Mouse (Mus musculus) olfactory bulb, adult 2 months (tissue): ENCODE data around the gene Ccdc158.

Source experiments
- CTCF ChIP-seq: fragments of 200-500 bp; IDR thresholded peaks from 2 replicates; pipeline ENCODE4 v1.5.1; 2012; ENCODE audit warnings: low read depth, mild to moderate bottlenecking, low read length, moderate library complexity; ENCODE audit not compliant: insufficient read depth
- POLR2A ChIP-seq: fragments of 200-500 bp; IDR thresholded peaks from 2 replicates; pipeline ENCODE4 v1.6.1; 2012; ENCODE audit warnings: mild to moderate bottlenecking, low read depth, low read length, moderate library complexity; ENCODE audit not compliant: insufficient read depth

DNA sequence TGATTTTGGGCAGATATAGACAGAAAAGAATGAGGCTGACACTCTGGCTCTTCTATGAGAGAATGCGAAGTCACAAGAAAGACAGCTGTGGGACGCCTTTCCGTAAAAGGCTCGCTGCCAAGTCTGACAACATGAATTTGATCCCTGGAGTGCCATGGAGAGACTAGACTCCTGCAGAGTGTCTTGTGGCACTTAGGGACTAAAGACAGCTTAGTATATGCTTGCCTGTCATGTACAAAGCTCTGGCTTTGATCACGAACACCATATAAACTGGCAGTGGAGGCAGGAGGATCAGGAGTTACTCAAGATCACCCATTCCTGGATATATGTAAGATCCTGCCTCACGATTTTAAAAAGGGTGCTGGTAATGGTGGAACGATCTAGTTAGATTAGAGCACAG, 47.2 kb downstream of the Ccdc158 start:
- TF ChIP-seq CTCF (no peak), POLR2A (no peak)
